Mouse (Mus musculus): ENCODE measurements around the gene Magi3.

The Magi3 gene

GRCm38 (mm10) chr3:104009924-104010662 is 210.1 kb downstream of the Magi3 start:
- no peak overlapping the region for H3K4me3 ChIP-seq (replicated peaks; ENCODE audit: low read length)
- no peaks in the 10 kb centered on the region for H3K27me3 ChIP-seq (ENCODE audit: insufficient read depth, low read length)
- peaks cover 10% of the 10 kb centered on the region for H3K4me1 ChIP-seq (replicated peaks; ENCODE audit: low read depth, low read length)
- peaks cover 33% of the 10 kb centered on the region for H3K36me3 ChIP-seq (ENCODE audit: insufficient read depth, low read length)
- TF ChIP-seq CTCF (conservative IDR thresholded peaks at IDR 0.05; ENCODE audit: low read length) (no peak), POU5F1 (IDR thresholded peaks at IDR 0.05; ENCODE audit: borderline replicate concordance, low read length) (no peak), NANOG (IDR thresholded peaks at IDR 0.05; ENCODE audit: borderline replicate concordance, low read length) (no peak)
- H3K9me3 ChIP-seq (ENCODE audit: low read length), result no peaks in the 10 kb centered on the region

- Histone ChIP-seq H3K36me3 (ENCODE audit: insufficient read depth, low read length) (peaks cover 44% of the 10 kb centered on the region), H3K27me3 (ENCODE audit: insufficient read depth, low read length) (no peaks in the 10 kb centered on the region), H3K4me1 (replicated peaks; ENCODE audit: low read depth, low read length) (no peaks in the 10 kb centered on the region), H3K9me3 (ENCODE audit: low read length) (no peaks in the 10 kb centered on the region), H3K4me3 (replicated peaks; ENCODE audit: low read length) (no peak overlapping the region)
- no peak for TF ChIP-seq CTCF (conservative IDR thresholded peaks at IDR 0.05; ENCODE audit: low read length)
- no peak for TF ChIP-seq NANOG (IDR thresholded peaks at IDR 0.05; ENCODE audit: borderline replicate concordance, low read length)
- TF ChIP-seq POU5F1 (IDR thresholded peaks at IDR 0.05; ENCODE audit: borderline replicate concordance, low read length), result no peak
Observed at GRCm38 (mm10) chr3:104007479-104007878, 212.7 kb downstream of the Magi3 start.

GRCm38 (mm10) chr3:104006896-104007466 is 213.2 kb downstream of the Magi3 start:
- Histone ChIP-seq H3K36me3 (ENCODE audit: insufficient read depth, low read length) (peaks cover 44% of the 10 kb centered on the region), H3K4me1 (replicated peaks; ENCODE audit: low read depth, low read length) (no peaks in the 10 kb centered on the region), H3K4me3 (replicated peaks; ENCODE audit: low read length) (no peak overlapping the region), H3K27me3 (ENCODE audit: insufficient read depth, low read length) (no peaks in the 10 kb centered on the region), H3K9me3 (ENCODE audit: low read length) (no peaks in the 10 kb centered on the region)
- TF ChIP-seq CTCF (conservative IDR thresholded peaks at IDR 0.05; ENCODE audit: low read length) (no peak), NANOG (IDR thresholded peaks at IDR 0.05; ENCODE audit: borderline replicate concordance, low read length) (no peak), POU5F1 (IDR thresholded peaks at IDR 0.05; ENCODE audit: borderline replicate concordance, low read length) (no peak)

- H3K27me3 ChIP-seq (ENCODE audit: insufficient read depth, low read length), result no peaks in the 10 kb centered on the region
- H3K9me3 ChIP-seq (ENCODE audit: low read length), result no peaks in the 10 kb centered on the region
- H3K4me1 ChIP-seq (replicated peaks; ENCODE audit: low read depth, low read length), result peaks cover 6% of the 10 kb centered on the region; the same call in 1 of the 2 replicates
Observed at GRCm38 (mm10) chr3:103998724-103999123, 221.4 kb downstream of the Magi3 start.

GRCm38 (mm10) chr3:103991271-103991670 is 228.9 kb downstream of the Magi3 start:
- Histone ChIP-seq H3K9me3 (ENCODE audit: low read length) (no peaks in the 10 kb centered on the region), H3K4me3 (replicated peaks; ENCODE audit: low read length) (no peak overlapping the region), H3K36me3 (ENCODE audit: insufficient read depth, low read length) (peaks cover 47% of the 10 kb centered on the region), H3K4me1 (replicated peaks; ENCODE audit: low read depth, low read length) (peaks cover 6% of the 10 kb centered on the region; the same call in 1 of the 2 replicates), H3K27me3 (ENCODE audit: insufficient read depth, low read length) (no peaks in the 10 kb centered on the region)
- TF ChIP-seq CTCF (conservative IDR thresholded peaks at IDR 0.05; ENCODE audit: low read length) (no peak), NANOG (IDR thresholded peaks at IDR 0.05; ENCODE audit: borderline replicate concordance, low read length) (no peak), POU5F1 (IDR thresholded peaks at IDR 0.05; ENCODE audit: borderline replicate concordance, low read length) (no peak)

More at GRCm38 (mm10) chr3:103998724-103999123, 221.4 kb downstream of the Magi3 start:
- Histone ChIP-seq H3K4me3 (replicated peaks; ENCODE audit: low read length) (no peak overlapping the region), H3K36me3 (ENCODE audit: insufficient read depth, low read length) (peaks cover 41% of the 10 kb centered on the region)
- TF ChIP-seq POU5F1 (IDR thresholded peaks at IDR 0.05; ENCODE audit: borderline replicate concordance, low read length), result no peak
- TF ChIP-seq NANOG (IDR thresholded peaks at IDR 0.05; ENCODE audit: borderline replicate concordance, low read length), result no peak
- no peak for TF ChIP-seq CTCF (conservative IDR thresholded peaks at IDR 0.05; ENCODE audit: low read length)

GRCm38 (mm10) chr3:103989352-103989751 is 230.8 kb downstream of the Magi3 start:
- Histone ChIP-seq H3K36me3 (ENCODE audit: insufficient read depth, low read length) (peaks cover 49% of the 10 kb centered on the region), H3K4me1 (replicated peaks; ENCODE audit: low read depth, low read length) (no peaks in the 10 kb centered on the region), H3K9me3 (ENCODE audit: low read length) (no peaks in the 10 kb centered on the region), H3K4me3 (replicated peaks; ENCODE audit: low read length) (no peak overlapping the region), H3K27me3 (ENCODE audit: insufficient read depth, low read length) (no peaks in the 10 kb centered on the region)
- TF ChIP-seq POU5F1 (IDR thresholded peaks at IDR 0.05; ENCODE audit: borderline replicate concordance, low read length), result no peak
- no peak for TF ChIP-seq NANOG (IDR thresholded peaks at IDR 0.05; ENCODE audit: borderline replicate concordance, low read length)
- no peak for TF ChIP-seq CTCF (conservative IDR thresholded peaks at IDR 0.05; ENCODE audit: low read length)

GRCm38 (mm10) chr3:103987831-103988432 is 232.2 kb downstream of the Magi3 start:
- Histone ChIP-seq H3K36me3 (ENCODE audit: insufficient read depth, low read length) (peaks cover 49% of the 10 kb centered on the region), H3K4me1 (replicated peaks; ENCODE audit: low read depth, low read length) (no peaks in the 10 kb centered on the region), H3K27me3 (ENCODE audit: insufficient read depth, low read length) (no peaks in the 10 kb centered on the region), H3K4me3 (replicated peaks; ENCODE audit: low read length) (no peak overlapping the region), H3K9me3 (ENCODE audit: low read length) (no peaks in the 10 kb centered on the region)
- TF ChIP-seq POU5F1 (IDR thresholded peaks at IDR 0.05; ENCODE audit: borderline replicate concordance, low read length) (no peak), NANOG (IDR thresholded peaks at IDR 0.05; ENCODE audit: borderline replicate concordance, low read length) (no peak), CTCF (conservative IDR thresholded peaks at IDR 0.05; ENCODE audit: low read length) (no peak)

- Histone ChIP-seq H3K36me3 (ENCODE audit: insufficient read depth, low read length) (peaks cover 31% of the 10 kb centered on the region), H3K9me3 (ENCODE audit: low read length) (no peaks in the 10 kb centered on the region), H3K27me3 (ENCODE audit: insufficient read depth, low read length) (no peaks in the 10 kb centered on the region), H3K4me1 (replicated peaks; ENCODE audit: low read depth, low read length) (no peaks in the 10 kb centered on the region), H3K4me3 (replicated peaks; ENCODE audit: low read length) (no peak overlapping the region)
- TF ChIP-seq NANOG (IDR thresholded peaks at IDR 0.05; ENCODE audit: borderline replicate concordance, low read length) (no peak), POU5F1 (IDR thresholded peaks at IDR 0.05; ENCODE audit: borderline replicate concordance, low read length) (no peak), CTCF (conservative IDR thresholded peaks at IDR 0.05; ENCODE audit: low read length) (no peak)
Observed at GRCm38 (mm10) chr3:103985194-103985593, 235.0 kb downstream of the Magi3 start.
